Mouse (Mus musculus): ENCODE results near the gene Fbxo34.
"Not testable (repeated sequence)": the region's sequence is repeated elsewhere in the genome, so short reads cannot be mapped to it uniquely, and the experiment has no call there.

Gene Fbxo34

DNA sequence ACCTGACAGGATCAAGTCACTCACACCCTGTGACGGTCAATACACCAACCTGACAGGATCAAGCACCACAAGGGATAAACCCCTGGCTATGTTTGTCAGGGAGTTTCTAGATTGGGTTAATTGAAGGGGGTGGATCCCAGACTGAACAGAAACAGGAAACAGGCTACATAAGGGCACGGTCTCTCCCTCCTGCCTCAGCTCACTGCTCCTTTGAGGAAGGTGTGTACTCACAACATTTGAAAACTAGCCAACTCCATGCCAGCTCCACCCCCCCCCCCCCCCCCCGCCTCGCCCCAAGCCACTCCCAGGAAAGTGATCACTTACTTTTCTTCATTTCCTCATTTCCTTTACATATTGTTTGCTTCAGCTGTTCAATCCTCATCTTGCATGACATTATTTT, 104.0 kb downstream of the Fbxo34 start:
- no peak for DNase-seq (ENCODE audit: extremely low read depth, low read depth, low spot score)

- no peak for DNase-seq (ENCODE audit: extremely low read depth, low read depth, low spot score)
Measured at GRCm38 (mm10) chr14:47555225-47555624, 105.0 kb downstream of the Fbxo34 start.

GRCm38 (mm10) chr14:47560714-47561113, 110.5 kb downstream of the Fbxo34 start:
- DNase-seq (ENCODE audit: extremely low read depth, low read depth, low spot score) = no peak

GRCm38 (mm10) chr14:47562530-47562929, 112.3 kb downstream of the Fbxo34 start:
- DNase-seq (ENCODE audit: extremely low read depth, low read depth, low spot score) = peak; percentile 74

DNA sequence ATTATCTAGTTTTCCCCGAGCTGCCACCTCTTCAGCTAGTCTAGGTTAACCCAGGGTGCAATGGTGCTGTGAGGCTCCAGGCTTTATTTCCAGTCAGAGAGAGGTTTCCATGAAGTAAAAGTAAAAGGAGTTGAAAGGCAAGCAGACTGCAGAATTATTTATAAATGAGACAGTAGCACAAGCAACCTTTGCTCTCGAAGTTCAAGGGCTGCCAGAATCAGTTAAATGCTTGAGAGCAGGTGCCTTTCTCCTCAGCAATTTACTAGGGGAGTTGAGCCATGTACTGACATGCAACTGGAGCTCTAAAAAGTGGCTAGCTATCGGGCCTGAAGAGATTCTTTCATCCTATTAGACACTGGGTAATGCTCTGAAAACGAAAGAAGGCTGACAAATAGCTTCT, 112.9 kb downstream of the Fbxo34 start:
- no peak for DNase-seq (ENCODE audit: extremely low read depth, low read depth, low spot score)

DNA sequence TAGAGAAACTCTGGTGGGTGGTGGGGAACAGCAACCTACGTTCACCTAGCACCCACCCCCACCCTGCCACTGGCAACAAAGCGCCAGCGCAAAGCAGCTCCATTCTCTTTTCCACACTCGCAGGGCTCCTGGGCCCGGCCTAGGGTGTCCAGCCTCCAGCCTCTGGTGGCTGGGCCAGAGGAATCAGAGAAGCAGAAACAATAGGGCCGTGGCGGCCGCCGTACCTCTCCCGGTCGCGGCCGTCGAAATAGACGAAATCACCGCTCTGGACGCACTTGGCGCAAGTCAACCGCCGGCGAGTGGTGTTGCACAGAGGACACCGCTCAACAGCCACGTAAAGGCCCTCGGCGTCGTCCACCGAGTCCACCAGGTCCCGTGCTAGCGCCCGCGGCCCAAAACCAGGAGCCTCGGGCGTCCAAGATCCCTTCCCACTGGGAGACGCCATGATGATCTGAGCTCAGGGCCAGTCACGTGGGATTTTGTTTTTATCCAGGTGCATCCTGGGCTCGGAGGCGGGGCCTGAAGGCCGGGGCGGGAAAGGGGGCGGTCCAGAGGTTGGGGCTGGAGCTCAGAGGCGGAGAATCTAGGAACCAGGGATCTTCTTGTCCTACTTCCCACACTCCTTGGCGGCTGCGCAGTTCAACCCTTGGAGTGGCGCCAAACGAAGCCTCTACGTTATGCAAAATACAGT, 117.9 kb downstream of the Fbxo34 start:
- peak; percentile 74 for DNase-seq (ENCODE audit: extremely low read depth, low read depth, low spot score)

GRCm38 (mm10) chr14:47570549-47570948, 120.3 kb downstream of the Fbxo34 start, which contains the start of gene Atg14:
TSS of gene Atg14 (minus strand) at chr14:47570649.
- DNase-seq (ENCODE audit: extremely low read depth, low read depth, low spot score) = not testable (repeated sequence)

GRCm38 (mm10) chr14:47572707-47573106, 122.5 kb downstream of the Fbxo34 start:
- DNase-seq (ENCODE audit: extremely low read depth, low read depth, low spot score) = no peak

DNA sequence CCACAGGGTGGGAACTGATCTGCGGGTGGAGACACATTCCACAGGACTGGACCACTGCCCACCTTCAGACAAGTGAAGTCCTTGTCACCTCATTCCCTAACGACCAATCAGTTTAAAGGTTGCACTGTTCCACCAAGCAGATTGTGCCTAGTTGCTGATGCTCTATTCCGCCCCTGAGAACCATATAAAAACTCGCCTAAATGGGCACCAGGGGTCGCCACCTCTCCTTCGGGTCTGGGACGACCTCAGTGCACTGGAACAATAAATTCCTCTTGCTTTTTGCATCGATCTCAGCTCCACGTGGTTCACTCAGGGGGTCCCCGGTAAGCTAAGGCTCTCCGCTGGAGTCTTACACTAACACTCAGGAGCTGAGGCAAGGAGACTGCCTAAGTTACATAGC, 124.5 kb downstream of the Fbxo34 start:
- no peak for DNase-seq (ENCODE audit: extremely low read depth, low read depth, low spot score)

DNA sequence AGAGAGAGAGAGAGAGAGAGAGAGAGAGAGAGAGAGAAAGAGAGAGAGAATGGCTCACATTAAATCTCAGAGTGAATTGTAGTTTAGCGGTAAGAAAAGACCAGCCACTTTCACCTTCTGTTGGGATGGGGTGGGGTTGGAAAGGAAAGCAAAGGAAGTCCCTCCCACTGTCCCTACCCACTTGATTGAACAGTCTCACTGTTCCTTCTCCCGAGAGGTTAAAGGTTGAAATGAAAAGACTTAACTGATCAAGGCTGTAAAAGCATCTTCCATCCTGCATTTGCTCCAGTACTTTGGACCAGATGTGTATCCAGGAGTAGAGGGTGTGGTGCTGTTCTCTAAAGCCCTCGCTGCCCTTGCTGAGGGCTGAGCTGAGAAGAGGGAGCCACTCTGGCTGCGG, 126.5 kb downstream of the Fbxo34 start:
- no peak for DNase-seq (ENCODE audit: extremely low read depth, low read depth, low spot score)

DNA sequence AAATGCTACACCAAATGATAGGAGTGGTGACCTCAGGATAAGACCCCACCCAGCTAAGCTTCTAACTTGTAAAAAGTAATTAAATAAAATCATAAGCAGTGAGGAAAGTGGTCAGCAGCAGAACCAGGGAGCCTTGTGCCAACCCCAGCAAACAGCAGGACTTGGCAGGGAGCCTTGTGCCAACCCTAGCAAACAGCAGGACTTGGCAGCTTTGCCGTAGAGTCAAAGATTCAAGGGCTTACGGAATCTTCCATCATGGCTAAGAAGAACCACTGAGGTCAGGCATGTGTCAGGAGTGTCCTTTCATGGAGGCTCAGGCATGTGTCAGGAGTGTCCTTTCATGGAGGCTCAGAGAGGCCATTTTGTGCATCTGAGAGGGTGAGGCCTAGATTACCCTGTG, 127.9 kb downstream of the Fbxo34 start:
- no peak for DNase-seq (ENCODE audit: extremely low read depth, low read depth, low spot score)

- DNase-seq (ENCODE audit: extremely low read depth, low read depth, low spot score) = no peak
Measured at GRCm38 (mm10) chr14:47581280-47581679, 131.1 kb downstream of the Fbxo34 start.
